Mouse (Mus musculus) CH12.LX (cell line): ENCODE results near the gene Six4.
"Not testable (repeated sequence)": the region's sequence is repeated elsewhere in the genome, so short reads cannot be mapped to it uniquely, and the experiment has no call there.

Source experiments
- CTCF ChIP-seq, 2 experiments: IDR thresholded peaks in 1 of 2; conservative IDR thresholded peaks in 1 of 2; 2 replicates each; pipeline ENCODE4 v1.5.1; 2011 to 2012; ENCODE audit warnings: low read depth in 2 of 2, low read length in 2 of 2, improper control_type of control experiment in 1 of 2, inconsistent platforms in 1 of 2, mild to moderate bottlenecking in 1 of 2, moderate library complexity in 1 of 2
- EP300 ChIP-seq: IDR thresholded peaks from 2 replicates; pipeline ENCODE4 v1.6.1; 2011; ENCODE audit warnings: low read length, improper control_type of control experiment
- POLR2A ChIP-seq: IDR thresholded peaks from 2 replicates; pipeline ENCODE4 v1.6.1; 2011; ENCODE audit warnings: low read depth, mild to moderate bottlenecking, improper control_type of control experiment, low read length
- POLR2AphosphoS2 ChIP-seq: IDR thresholded peaks from 2 replicates; pipeline ENCODE4 v1.6.1; 2011; ENCODE audit warnings: low read depth, low read length, improper control_type of control experiment
- RCOR1 ChIP-seq: conservative IDR thresholded peaks from 2 replicates; pipeline ENCODE4 v1.6.1; 2012; ENCODE audit warnings: low read depth, mild to moderate bottlenecking, inconsistent platforms, low read length, improper control_type of control experiment
- SIN3A ChIP-seq: IDR thresholded peaks from 2 replicates; pipeline ENCODE4 v1.6.1; 2012; ENCODE audit warnings: low read length, improper control_type of control experiment, inconsistent platforms
- USF1 ChIP-seq: IDR thresholded peaks from 2 replicates; pipeline ENCODE4 v1.6.1; 2014; ENCODE audit warnings: low read depth, mild to moderate bottlenecking, inconsistent platforms, low read length, improper control_type of control experiment
- USF2 ChIP-seq: conservative IDR thresholded peaks from 2 replicates; pipeline ENCODE4 v1.6.1; 2011; ENCODE audit warnings: low read depth, low read length, improper control_type of control experiment
- ZC3H11A ChIP-seq: IDR thresholded peaks from 2 replicates; pipeline ENCODE4 v1.6.1; 2012; ENCODE audit warnings: low read depth, mild to moderate bottlenecking, inconsistent platforms, low read length, improper control_type of control experiment
- ZKSCAN1 ChIP-seq: IDR thresholded peaks from 2 replicates; pipeline ENCODE4 v1.6.1; 2012; ENCODE audit warnings: low read depth, inconsistent platforms, low read length, improper control_type of control experiment, borderline replicate concordance

- not testable (repeated sequence) for TF ChIP-seq EP300; ZC3H11A; POLR2A; ZKSCAN1; SIN3A; POLR2AphosphoS2; CTCF (conservative IDR thresholded peaks at IDR 0.05 in 1 of 2, IDR thresholded peaks at IDR 0.05 in 1 of 2; ENCODE audit: low read depth in 2 of 2, low read length in 2 of 2); USF2; RCOR1; USF1
Observed at GRCm38 (mm10) chr12:73096177-73096576, 17.1 kb downstream of the Six4 start.
